Mouse (Mus musculus) ES-E14 (cell line): ENCODE results near the gene Trim10. TPM values are rescaled to one million over a fixed set of nuclear protein-coding genes. Genes with fewer than 3 reads are reported as not detected.

Source experiments
- DNase-seq: peaks from one replicate; pipeline ENCODE4 v3.0.0-alpha.2; 2013; ENCODE audit warnings: low read depth, low spot score
- H3K27ac ChIP-seq: 2 replicates; pipeline ENCODE4 v1.5.1; 2012; ENCODE audit warnings: low read depth, mild to moderate bottlenecking, low read length, moderate library complexity, mixed read lengths; ENCODE audit not compliant: poor library complexity, insufficient read depth, severe bottlenecking
- H3K36me3 ChIP-seq: 2 replicates; pipeline ENCODE4 v1.6.1; 2012; ENCODE audit warnings: mild to moderate bottlenecking, low read length, moderate library complexity, mixed read lengths; ENCODE audit not compliant: control insufficient read depth, poor library complexity, insufficient read depth, severe bottlenecking
- H3K4me1 ChIP-seq, 2 experiments: fragments of 150-350 bp in 1 of 2; sonication (generic) in 1 of 2; 2 replicates each; pipeline ENCODE4 v1.6.1; 2012; ENCODE audit warnings: low read length in 2 of 2, mild to moderate bottlenecking in 1 of 2, mixed read lengths in 1 of 2; ENCODE audit not compliant: control insufficient read depth in 2 of 2, insufficient read depth in 2 of 2, poor library complexity in 1 of 2
- H3K4me3 ChIP-seq, 2 experiments: fragments of 150-350 bp in 1 of 2; sonication (generic) in 1 of 2; 2 replicates each; pipeline ENCODE4 v1.5.1; 2012; ENCODE audit warnings: low read length in 2 of 2, low read depth in 1 of 2, mild to moderate bottlenecking in 1 of 2, mixed read lengths in 1 of 2; ENCODE audit not compliant: insufficient read depth in 1 of 2, poor library complexity in 1 of 2, severe bottlenecking in 1 of 2
- H3K9ac ChIP-seq: 2 replicates; pipeline ENCODE4 v1.6.1; 2012; ENCODE audit warnings: low read depth, mild to moderate bottlenecking, low read length, mixed read lengths; ENCODE audit not compliant: poor library complexity, insufficient read depth, severe bottlenecking
- H3K9me3 ChIP-seq: fragments of 150-350 bp; sonication (generic); 2 replicates; pipeline ENCODE4 v1.6.1; 2012; ENCODE audit warnings: low read depth, mild to moderate bottlenecking, low read length; ENCODE audit not compliant: control insufficient read depth, insufficient read depth
- CHD2 ChIP-seq: IDR thresholded peaks from 2 replicates; pipeline ENCODE4 v1.6.1; 2014; ENCODE audit warnings: mild to moderate bottlenecking, low read depth, low read length, inconsistent platforms
- HCFC1 ChIP-seq: IDR thresholded peaks from 2 replicates; pipeline ENCODE4 v1.6.1; 2012; ENCODE audit warnings: low read length, inconsistent platforms, borderline replicate concordance; ENCODE audit not compliant: insufficient read depth
- MAFK ChIP-seq: IDR thresholded peaks from 2 replicates; pipeline ENCODE4 v1.6.1; 2014; ENCODE audit warnings: mild to moderate bottlenecking, low read depth, low read length, inconsistent platforms; ENCODE audit not compliant: insufficient read depth
- ZC3H11A ChIP-seq: IDR thresholded peaks from 2 replicates; pipeline ENCODE4 v1.6.1; 2012; ENCODE audit warnings: low read depth, mild to moderate bottlenecking, inconsistent platforms, low read length, borderline replicate concordance
- ZNF384 ChIP-seq: IDR thresholded peaks from 2 replicates; pipeline ENCODE4 v1.6.1; 2012; ENCODE audit warnings: low read depth, low read length, inconsistent platforms
- in situ Hi-C, 2 experiments: fragments of 600-800 bp; cut with MboI; formaldehyde crosslinking; loops; one replicate each; pipeline ENCODE4 v1.15.1; 2025; ENCODE audit warnings: low sequenced_read_pairs in 2 of 2, inconsistent platforms in 1 of 2; ENCODE audit not compliant: unreplicated experiment in 2 of 2
- total RNA-seq: library from RNA; depleted of rRNA; stranded (reverse); fragments of 300-350 nt; gene quantifications from 2 replicates; pipeline ENCODE4 v1.2.3, GENCODE M21; 2012

The Trim10 gene
- total RNA-seq, 1 experiment, result not detected

GRCm38 (mm10) chr17:36899376-36899775 lies 30.0 kb downstream of the Trim10 start:
- H3K4me3 ChIP-seq, result no peak overlapping the region
- H3K4me1 ChIP-seq, result peaks cover 3 to 4% of the 10 kb centered on the region in 2 experiments; a peak in 2 of 4 replicates
- TF ChIP-seq ZNF384, result no peak
- TF ChIP-seq MAFK, result no peak
- TF ChIP-seq ZC3H11A, result no peak
- TF ChIP-seq HCFC1, result no peak
- TF ChIP-seq CHD2, result no peak
- H3K9me3 ChIP-seq, result no peaks in the 10 kb centered on the region
- H3K9ac ChIP-seq, result no peak overlapping the region
- DNase-seq, result no peak
- in situ Hi-C loops, result loop anchor here in 1 of 2 experiments (10.0 kb wide), 1 partner anchor 305 kb away; the partner anchor contains the start of gene Olfr94
- no peaks in the 10 kb centered on the region for H3K36me3 ChIP-seq
- no peak overlapping the region for H3K27ac ChIP-seq

- H3K36me3 ChIP-seq, result no peaks in the 10 kb centered on the region
- no peak for DNase-seq
- TF ChIP-seq ZC3H11A (no peak), MAFK (no peak), ZNF384 (no peak), HCFC1 (no peak)
- H3K9me3 ChIP-seq, result no peaks in the 10 kb centered on the region
- no peak overlapping the region for H3K4me3 ChIP-seq
- H3K4me1 ChIP-seq, result peaks cover 3 to 4% of the 10 kb centered on the region in 2 experiments; a peak in 2 of 4 replicates
- H3K9ac ChIP-seq, result no peak overlapping the region
- in situ Hi-C loops, result no loop called here
- H3K27ac ChIP-seq, result no peak overlapping the region
Observed at GRCm38 (mm10) chr17:36900001-36900400, 30.6 kb downstream of the Trim10 start.

GRCm38 (mm10) chr17:36900691-36901090 lies 31.3 kb downstream of the Trim10 start:
- H3K9me3 ChIP-seq, result no peaks in the 10 kb centered on the region
- H3K36me3 ChIP-seq, result no peaks in the 10 kb centered on the region
- peaks cover 3 to 4% of the 10 kb centered on the region in 2 experiments; a peak in 2 of 4 replicates for H3K4me1 ChIP-seq
- in situ Hi-C loops, result no loop called here
- no peak overlapping the region for H3K27ac ChIP-seq
- DNase-seq, result no peak
- no peak overlapping the region for H3K4me3 ChIP-seq
- TF ChIP-seq ZNF384 (no peak), MAFK (no peak), ZC3H11A (no peak), HCFC1 (no peak), CHD2 (no peak)
- no peak overlapping the region for H3K9ac ChIP-seq

GRCm38 (mm10) chr17:36903651-36904050 lies 34.3 kb downstream of the Trim10 start:
- H3K9ac ChIP-seq, result no peak overlapping the region
- in situ Hi-C loops, result no loop called here
- no peak overlapping the region for H3K27ac ChIP-seq
- TF ChIP-seq MAFK (no peak), ZNF384 (no peak), CHD2 (no peak), HCFC1 (no peak), ZC3H11A (no peak)
- H3K36me3 ChIP-seq, result no peaks in the 10 kb centered on the region
- DNase-seq, result no peak
- no peak overlapping the region for H3K4me3 ChIP-seq
- H3K4me1 ChIP-seq, result peaks cover 3 to 4% of the 10 kb centered on the region in 2 experiments; a peak in 2 of 4 replicates
- H3K9me3 ChIP-seq, result no peaks in the 10 kb centered on the region
